Mouse (Mus musculus) adrenal gland, postnatal 0 days (tissue): ENCODE data around the gene Lbp. TPM values are rescaled to one million over a fixed set of nuclear protein-coding genes. Genes with fewer than 3 reads are reported as not detected.

ENCODE experiments used
- polyA plus RNA-seq: library from polyadenylated mRNA; unstranded; fragments of >200 nt; fragmentation: Nextera tagmentation; extraction: Ambion mirVana; gene quantifications from 2 replicates; pipeline ENCODE4 v1.2.1, GENCODE M21; 2015

Gene Lbp
- polyA plus RNA-seq: 31.9 and 33.3 TPM in 2 replicates

GRCm38 (mm10) chr2:158305948-158306695 is at the start of gene Lbp:
Lbp (plus strand) TSS chr2:158306493.

GRCm38 (mm10) chr2:158258005-158258418 is 48.3 kb upstream of the Lbp start, which contains the start of gene Bpi:
Bpi (plus strand) TSS chr2:158258094.

GRCm38 (mm10) chr2:158375443-158376122 is 69.3 kb downstream of the Lbp start, which contains the start of gene Snhg11:
Snhg11 (plus strand) TSS chr2:158375638.

Other genes starting within 250 kb of the Lbp start
- gene Tgm2, start 160.1 kb upstream of the Lbp start, polyA plus RNA-seq: 48.4 and 70.2 TPM in 2 replicates
- 1.6 and 1.7 TPM in 2 replicates for gene D630003M21Rik, start 77.3 kb upstream of the Lbp start, polyA plus RNA-seq
- 0.06 TPM in 1 of 2 replicates, not detected in the other for gene Bpi, start 48.4 kb upstream of the Lbp start, polyA plus RNA-seq
- 14.4 and 34.9 TPM in 2 replicates for gene Snhg11, start 69.1 kb downstream of the Lbp start, polyA plus RNA-seq
- gene Ralgapb, start 103.4 kb downstream of the Lbp start, polyA plus RNA-seq: 13.8 and 20.5 TPM in 2 replicates
- gene Adig, start 196.1 kb downstream of the Lbp start, polyA plus RNA-seq: 1.9 TPM in 1 of 2 replicates, not detected in the other
- gene Arhgap40, start 206.3 kb downstream of the Lbp start, polyA plus RNA-seq: not detected in 2 replicates